Mouse (Mus musculus) left cerebral cortex, postnatal 25 days (tissue): ENCODE results near the gene Tomm40l. TPM values are rescaled to one million over a fixed set of nuclear protein-coding genes. Genes with fewer than 3 reads are reported as not detected.
"Not testable (repeated sequence)": the region's sequence is repeated elsewhere in the genome, so short reads cannot be mapped to it uniquely, and the experiment has no call there.

ENCODE experiments used
- DNase-seq, 2 experiments: peaks; one replicate each; pipeline ENCODE4 v3.0.0; 2022; ENCODE audit warnings: low spot score in 2 of 2, mixed read lengths in 1 of 2
- intact Hi-C: fragments of 180-260 bp; cut with DNase I; formaldehyde crosslinking; loops from one replicate; pipeline ENCODE4 v1.15.1; 2025
- total RNA-seq, 2 experiments: library from RNA; stranded (reverse); gene quantifications; 2 replicates each; pipeline ENCODE4 v1.2.3; 2021

Gene Tomm40l
- total RNA-seq, 2 experiments from 2014 or later = 71.8 to 89.6 TPM

- intact Hi-C loops = loop anchor here (10.0 kb wide), 1 partner anchor 357 kb away; no protein-coding TSS in a partner anchor
- DNase-seq = no peak
Measured at GRCm38 (mm10) chr1:171251594-171252324, 29.4 kb upstream of the Tomm40l start.

- intact Hi-C loops = loop anchor here (10.0 kb wide), 1 partner anchor 356 kb away; no protein-coding TSS in a partner anchor
- no peak for DNase-seq
Measured at GRCm38 (mm10) chr1:171250680-171251593, 28.6 kb upstream of the Tomm40l start, which contains the start of gene Ndufs2. Gene Ndufs2, minus strand, starts transcription at chr1:171251388.

- intact Hi-C loops = loop anchor here (10.0 kb wide), 1 partner anchor 355 kb away; no protein-coding TSS in a partner anchor
- DNase-seq = peak; percentile 50 to 64
Measured at GRCm38 (mm10) chr1:171249913-171250600, 27.7 kb upstream of the Tomm40l start, which contains the start of gene Adamts4. Gene Adamts4, plus strand, starts transcription at chr1:171250421.

- intact Hi-C loops = no loop called here
- no peak for DNase-seq
Measured at GRCm38 (mm10) chr1:171248386-171249226, 26.3 kb upstream of the Tomm40l start.

- intact Hi-C loops = loop anchor here (1.0 kb wide), 2 partner anchors 26 to 33 kb away; partner anchors contain the start of genes Ppox and Tomm40l
- DNase-seq = no peak
Measured at GRCm38 (mm10) chr1:171247916-171248315, 25.6 kb upstream of the Tomm40l start.

DNA sequence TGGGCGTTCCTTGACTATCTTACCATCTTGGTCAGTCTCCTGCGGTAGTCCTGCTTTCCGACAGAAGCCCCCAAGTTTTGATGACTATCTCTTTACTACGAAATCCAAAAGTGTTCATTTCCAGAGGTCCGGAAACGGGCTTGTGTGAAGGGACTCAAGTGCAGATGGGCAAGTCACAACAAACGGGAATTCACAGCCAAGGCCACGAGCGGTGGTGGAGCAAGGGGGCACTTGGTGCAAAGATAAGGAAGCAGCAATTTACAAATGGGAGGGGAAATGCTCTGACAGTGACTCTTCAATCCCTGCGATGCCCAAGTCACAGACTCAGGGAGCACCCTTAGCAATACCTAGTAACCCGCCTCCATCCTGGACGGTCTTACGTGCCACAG is 25.1 kb upstream of the Tomm40l start:
- DNase-seq = no peak
- intact Hi-C loops = loop anchor here (1.0 kb wide), 2 partner anchors 25 to 34 kb away; partner anchors contain the start of genes Ppox and Tomm40l

DNA sequence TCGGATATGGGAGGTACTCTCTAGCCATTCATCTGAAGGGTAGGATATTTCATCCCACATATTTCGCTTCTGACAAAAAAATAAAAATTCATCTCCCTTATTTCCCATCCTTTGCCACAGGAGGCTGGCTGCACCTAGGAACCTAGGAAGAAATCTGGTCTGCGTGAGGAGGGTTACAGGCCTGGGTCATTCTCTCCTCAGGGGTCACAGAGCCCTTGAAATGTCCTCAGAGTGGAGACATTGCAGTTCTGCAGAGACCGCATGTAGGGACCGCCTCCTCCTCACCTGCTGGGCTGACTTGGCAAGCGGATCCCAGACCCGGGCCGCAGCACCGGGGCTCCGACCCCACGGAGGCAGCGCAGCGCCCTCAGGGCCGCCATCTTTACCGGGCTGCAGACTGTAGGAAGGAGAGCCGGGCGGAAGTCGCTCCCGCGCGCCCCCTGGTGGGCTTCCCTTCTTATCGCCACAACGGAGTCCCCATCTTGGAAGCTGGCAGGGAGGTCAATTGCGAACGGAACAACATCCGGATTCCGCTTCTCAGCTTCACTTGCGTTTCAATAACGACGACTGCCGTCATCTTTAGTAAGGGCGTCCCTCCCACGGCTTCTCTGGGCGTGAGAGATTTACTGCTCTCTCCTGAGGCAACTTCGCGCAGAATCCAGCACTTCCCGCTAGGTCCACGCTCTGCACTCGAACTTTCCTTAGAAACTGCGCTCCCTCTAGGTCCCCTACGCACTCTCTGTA is 24.6 kb upstream of the Tomm40l start:
- intact Hi-C loops = loop anchor here (1.0 kb wide), 2 partner anchors 25 to 34 kb away; partner anchors contain the start of genes Ppox and Tomm40l
- DNase-seq = peak; percentile 95 to 99

GRCm38 (mm10) chr1:171245353-171245752 is 23.0 kb upstream of the Tomm40l start:
- no peak for DNase-seq
- intact Hi-C loops = no loop called here

DNA sequence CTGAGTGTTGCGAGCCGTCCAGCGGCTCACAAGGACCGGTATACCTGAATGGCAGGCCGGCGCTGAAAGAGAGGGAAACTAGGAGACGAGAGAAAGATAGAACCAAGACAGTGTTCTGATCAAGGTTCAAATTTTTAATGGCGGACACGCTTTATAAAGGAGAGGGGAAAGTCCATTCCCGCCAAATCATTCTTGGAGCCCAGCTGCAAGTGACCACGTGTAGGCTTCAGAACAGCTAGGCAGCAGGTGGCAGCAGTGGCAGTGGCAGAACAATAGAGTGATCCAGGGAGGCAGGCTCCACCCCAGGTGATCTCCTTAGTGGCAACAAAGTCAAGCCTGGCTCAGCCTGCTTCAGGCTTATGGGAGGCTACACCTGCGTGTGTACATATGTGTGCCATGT is 19.6 kb upstream of the Tomm40l start:
- DNase-seq, intact Hi-C loops: not testable (repeated sequence)

DNA sequence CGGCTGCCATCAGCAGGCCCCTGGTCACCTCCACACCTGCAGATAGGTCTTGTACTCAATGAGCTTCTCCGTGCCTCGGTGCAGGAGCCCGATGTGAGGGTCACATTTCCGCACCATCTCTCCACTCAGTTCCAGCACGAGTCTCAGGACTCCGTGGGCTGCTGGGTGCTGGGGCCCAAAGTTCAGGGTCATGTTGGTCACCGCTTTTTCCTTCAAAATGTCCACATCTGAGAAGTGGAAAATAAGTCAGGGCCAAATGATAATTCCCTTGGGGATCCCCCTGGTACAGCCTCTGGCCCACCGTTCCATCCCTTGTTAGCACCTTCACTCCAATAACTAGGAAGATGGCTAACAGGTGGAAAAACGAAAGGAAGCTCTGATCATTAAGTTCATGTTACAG is 18.6 kb upstream of the Tomm40l start:
- DNase-seq = no peak
- intact Hi-C loops = no loop called here

GRCm38 (mm10) chr1:171239992-171240744 is 17.9 kb upstream of the Tomm40l start:
- intact Hi-C loops = no loop called here

GRCm38 (mm10) chr1:171238463-171238862 is 16.1 kb upstream of the Tomm40l start:
- peak in 1 of 2 experiments; percentile 54 for DNase-seq
- intact Hi-C loops = no loop called here

More at GRCm38 (mm10) chr1:171239992-171240744, 17.9 kb upstream of the Tomm40l start:
- DNase-seq = no peak

DNA sequence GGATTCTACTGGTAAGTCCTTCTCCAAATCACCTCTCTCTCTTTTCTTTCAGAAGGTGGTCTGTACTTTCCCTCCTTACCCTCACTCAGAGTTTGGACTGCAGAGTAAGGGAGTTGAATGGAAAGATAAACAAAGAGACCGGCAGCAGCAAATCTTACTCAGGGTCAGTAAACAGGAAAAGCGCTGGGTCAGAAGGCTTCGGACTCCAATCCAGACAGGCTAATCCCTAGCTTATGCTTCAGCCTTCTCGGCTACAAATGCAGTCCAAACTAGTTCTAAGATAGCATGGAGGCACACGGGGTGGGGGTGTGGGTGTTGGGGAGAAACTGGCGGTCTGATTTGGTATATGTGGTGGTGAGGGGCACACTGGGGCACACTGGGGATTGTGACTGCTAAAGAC is 15.1 kb upstream of the Tomm40l start:
- intact Hi-C loops = no loop called here
- no peak for DNase-seq

DNA sequence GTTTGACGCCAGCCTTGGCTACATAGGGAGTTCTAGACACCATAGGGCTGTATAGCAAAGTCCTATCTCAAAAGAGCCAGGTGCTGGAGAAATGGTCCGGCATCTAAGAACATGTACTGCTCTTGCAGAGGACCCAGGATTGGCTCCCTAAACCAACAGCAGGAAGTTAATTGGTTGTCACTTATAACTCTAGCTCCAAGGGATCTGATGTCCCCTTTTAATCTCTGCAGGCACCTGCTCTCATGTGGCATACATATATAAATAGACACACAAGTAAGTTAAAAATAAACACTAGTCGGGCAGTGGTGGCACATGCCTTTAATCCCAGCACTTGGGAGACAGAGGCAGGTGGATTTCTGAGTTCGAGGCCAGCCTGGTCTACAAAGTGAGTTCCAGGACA is 13.5 kb upstream of the Tomm40l start:
- DNase-seq = no peak
- intact Hi-C loops = no loop called here

DNA sequence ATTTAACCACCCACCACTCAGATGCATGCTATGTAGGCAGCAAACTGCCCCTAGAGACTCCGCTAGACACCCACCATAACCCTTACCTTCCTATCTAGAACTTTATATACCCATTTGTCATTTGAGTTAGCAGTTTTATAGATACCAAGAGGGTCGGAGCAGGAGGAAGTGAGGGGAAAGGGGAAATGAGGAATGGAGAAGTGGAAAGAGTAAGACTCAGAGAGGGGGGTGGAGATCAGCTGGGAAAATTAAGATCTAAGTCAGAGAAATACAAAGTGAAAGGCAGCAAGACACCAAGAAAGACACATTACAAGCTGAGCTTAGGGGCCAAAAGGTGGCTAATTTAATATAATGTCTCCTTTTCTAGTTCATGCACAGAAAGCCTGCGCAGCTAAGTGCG is 12.2 kb upstream of the Tomm40l start:
- no peak for DNase-seq
- intact Hi-C loops = no loop called here

DNA sequence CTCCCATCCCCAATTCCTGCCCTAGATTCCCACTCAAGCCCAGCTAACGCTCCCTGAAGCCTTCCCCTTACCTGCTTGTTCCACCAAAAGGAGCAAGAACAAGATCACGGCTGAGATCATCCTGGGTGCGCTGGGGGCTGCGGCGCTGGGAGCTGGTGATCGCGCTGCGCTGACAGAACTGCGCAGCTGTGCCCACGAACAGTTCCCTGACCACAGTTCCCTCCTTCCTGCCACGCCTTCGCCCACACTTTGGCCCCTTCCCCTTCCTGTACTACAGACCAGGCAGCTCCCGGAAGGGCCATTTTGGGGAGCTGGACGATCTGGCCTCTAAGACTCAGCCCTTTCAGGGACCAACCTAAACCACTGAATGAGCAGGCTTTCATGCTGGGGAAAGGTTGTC is 11.8 kb upstream of the Tomm40l start, which contains the start of gene Fcer1g:
Fcer1g (minus strand) TSS at position 240 of the 400 bp plus-strand sequence.
- no peak for DNase-seq
- intact Hi-C loops = no loop called here
